Mouse (Mus musculus) hindbrain, embryonic 14.5 days (tissue): ENCODE measurements around the gene Olfr1413. TPM values are rescaled to one million over a fixed set of nuclear protein-coding genes. Genes with fewer than 3 reads are reported as not detected.
A peak's percentile ranks its signal among the peaks of the same experiment; 100 is the strongest.

Source experiments
- ATAC-seq: fragments of 200-750 bp; cut with Nextera tagmentation; 2 replicates; pipeline ENCODE4 v1.8.0; 2017; ENCODE audit warnings: moderate number of reproducible peaks, mild to moderate bottlenecking, moderate TSS enrichment, moderate library complexity; ENCODE audit not compliant: low FRiP score
- DNase-seq: peaks from one replicate; pipeline ENCODE4 v3.0.0-alpha.2; 2015; ENCODE audit warnings: low spot score
- H3K27ac ChIP-seq: fragments of 300-500 bp; sonication (generic); 2 replicates; pipeline ENCODE4 v1.5.1; 2014; ENCODE audit warnings: mild to moderate bottlenecking, moderate library complexity
- H3K27me3 ChIP-seq: fragments of 300-500 bp; sonication (generic); 2 replicates; pipeline ENCODE4 v1.6.1; 2014; ENCODE audit warnings: mild to moderate bottlenecking, low read length, mixed read lengths; ENCODE audit not compliant: control insufficient read depth, insufficient read depth
- H3K36me3 ChIP-seq: fragments of 300-500 bp; sonication (generic); replicated peaks from 2 replicates; pipeline ENCODE4 v1.6.1; 2014; ENCODE audit not compliant: control insufficient read depth, insufficient read depth
- H3K4me1 ChIP-seq: fragments of 300-500 bp; sonication (generic); replicated peaks from 2 replicates; pipeline ENCODE4 v1.6.1; 2014; ENCODE audit warnings: antibody characterized with exemption, low read length, mixed read lengths; ENCODE audit not compliant: control insufficient read depth, insufficient read depth
- H3K4me2 ChIP-seq: fragments of 300-500 bp; sonication (generic); replicated peaks from 2 replicates; pipeline ENCODE4 v1.6.1; 2014; ENCODE audit warnings: mild to moderate bottlenecking, moderate library complexity
- H3K4me3 ChIP-seq: fragments of 300-500 bp; sonication (generic); replicated peaks from 2 replicates; pipeline ENCODE4 v1.5.1; 2014; ENCODE audit warnings: mild to moderate bottlenecking, low read length
- H3K9ac ChIP-seq: fragments of 300-500 bp; sonication (generic); 2 replicates; pipeline ENCODE4 v1.6.1; 2014
- H3K9me3 ChIP-seq: fragments of 300-500 bp; sonication (generic); 2 replicates; pipeline ENCODE4 v1.6.1; 2016; ENCODE audit warnings: low read length; ENCODE audit not compliant: control insufficient read depth
- WGBS: fragments of 180-500 bp; shearing (Covaris S2); extraction: QIAGEN DNeasy Blood & Tissue Kit; methylation state at CpG from one replicate; pipeline ENCODE4 v1.1.7; 2014; 5-methylcytosine and 5-hydroxymethylcytosine counted together
- polyA plus RNA-seq: library from polyadenylated mRNA; unstranded; fragments of >200 nt; fragmentation: Nextera tagmentation; extraction: Ambion mirVana; gene quantifications from 2 replicates; pipeline ENCODE4 v1.2.1, GENCODE M21; 2014

Olfr1413 gene
- not detected in 2 replicates for polyA plus RNA-seq

DNA sequence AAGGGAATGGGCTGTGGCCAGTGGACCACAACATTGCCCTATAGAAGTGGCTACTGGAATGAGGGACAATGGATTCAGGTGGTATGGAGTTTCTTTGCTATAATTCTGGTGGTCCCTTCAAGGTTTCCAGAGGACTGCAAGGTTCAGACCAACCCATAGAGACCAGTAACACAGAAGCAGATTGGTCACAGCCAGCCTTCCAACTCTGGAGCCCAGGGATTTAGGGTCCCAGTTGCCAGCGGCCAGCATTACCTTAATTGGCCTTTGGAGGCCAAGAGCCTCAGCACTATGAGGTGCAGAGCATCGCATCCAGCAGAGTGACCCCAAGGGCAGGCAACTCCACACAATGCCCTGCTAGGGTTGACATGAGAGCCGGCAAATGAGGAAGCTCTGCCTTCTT is at the start of gene Olfr1413:
Gene Olfr1413 (plus strand): TSS at position 301 of the 400 bp plus-strand sequence.
- Histone ChIP-seq H3K27me3 (no peaks in the 10 kb centered on the region), H3K9me3 (no peaks in the 10 kb centered on the region), H3K27ac (no peak within 1 kb of the TSS), H3K4me1 (no peaks in the 10 kb centered on the region), H3K4me2 (no peak within 1 kb of the TSS), H3K4me3 (no peak within 1 kb of the TSS), H3K9ac (no peak within 1 kb of the TSS), H3K36me3 (no peaks in the 10 kb centered on the region)
- ATAC-seq: no peak
- DNase-seq: no peak
- 95% methylated on average over 3 of the region's 3 CpGs for WGBS

DNA sequence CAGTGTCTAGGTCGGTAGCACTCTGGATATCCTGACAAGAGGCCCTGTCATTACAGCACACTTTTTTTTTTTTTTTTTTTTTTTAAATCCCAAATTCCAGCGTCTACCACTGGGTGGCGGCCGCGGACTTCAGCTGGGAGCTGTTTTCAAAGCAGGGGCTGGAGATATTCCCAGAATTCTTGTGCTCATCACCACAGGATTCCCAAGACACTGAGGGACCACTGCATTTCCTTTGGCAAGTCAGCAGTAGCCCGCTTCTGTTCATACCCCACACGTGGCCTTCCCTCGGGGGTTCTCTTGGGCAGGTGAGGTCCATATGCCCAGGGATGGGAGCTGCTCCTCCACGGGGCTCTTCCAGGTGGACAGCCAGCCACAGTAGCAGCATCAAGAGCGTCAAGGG is 49.7 kb upstream of the Olfr1413 start:
- Histone ChIP-seq H3K9ac (no peak overlapping the region), H3K4me3 (no peak overlapping the region), H3K27me3 (no peaks in the 10 kb centered on the region), H3K27ac (no peak overlapping the region), H3K4me2 (peak overlapping the region; percentile 32), H3K4me1 (no peaks in the 10 kb centered on the region), H3K9me3 (no peaks in the 10 kb centered on the region), H3K36me3 (no peaks in the 10 kb centered on the region)
- ATAC-seq (peak; percentile 40; the same call in 1 of the 2 replicates), DNase-seq (peak; percentile 80)
- 16% methylated on average over 10 of the region's 10 CpGs for WGBS

DNA sequence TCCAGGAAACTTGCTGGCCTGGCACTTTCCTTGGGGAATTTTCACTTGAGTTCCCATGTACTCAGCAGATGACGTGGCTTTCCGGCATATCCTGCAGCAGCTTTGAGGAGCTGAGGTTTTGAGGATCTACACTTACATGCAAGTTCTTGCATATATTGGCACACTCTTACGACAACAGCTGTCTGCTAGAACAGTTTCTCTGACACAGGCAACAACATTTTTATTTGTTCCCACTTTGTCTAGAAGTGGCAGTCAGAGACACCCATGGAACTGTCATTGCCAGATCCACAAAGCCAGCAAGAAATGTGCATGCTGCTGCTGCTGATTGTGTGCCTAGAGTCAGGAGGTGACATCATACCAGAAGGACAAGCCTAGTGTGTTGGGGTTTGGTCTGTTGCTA is 47.4 kb upstream of the Olfr1413 start:
- Histone ChIP-seq H3K27me3 (no peaks in the 10 kb centered on the region), H3K27ac (no peak overlapping the region), H3K36me3 (no peaks in the 10 kb centered on the region), H3K4me2 (no peak overlapping the region), H3K9ac (no peak overlapping the region), H3K4me3 (no peak overlapping the region), H3K4me1 (no peaks in the 10 kb centered on the region), H3K9me3 (no peaks in the 10 kb centered on the region)
- no peak for DNase-seq
- 81% methylated on average over 3 of the region's 3 CpGs for whole genome bisulfite sequencing
- no peak for ATAC-seq

DNA sequence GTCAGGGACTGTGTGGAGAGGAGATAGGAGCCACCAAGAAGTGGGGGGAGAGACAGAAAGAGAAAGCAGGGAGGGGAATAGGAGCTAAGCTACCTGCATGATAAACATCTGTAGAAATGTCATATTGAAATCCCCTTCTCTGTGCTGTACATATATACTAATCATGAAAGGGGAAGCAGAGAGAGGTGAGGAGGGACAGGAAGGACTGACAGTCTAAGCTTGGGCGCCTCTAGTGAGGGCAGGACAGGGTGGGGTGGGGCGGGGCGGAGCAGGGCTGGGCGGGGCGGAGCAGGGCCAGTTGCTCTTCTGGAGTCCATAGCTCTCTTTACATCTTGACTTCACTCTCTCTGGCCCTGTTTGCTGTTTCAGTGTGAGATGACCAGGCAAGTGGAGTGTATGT is 34.1 kb upstream of the Olfr1413 start:
- Histone ChIP-seq H3K4me1 (no peaks in the 10 kb centered on the region), H3K4me3 (no peak overlapping the region), H3K4me2 (no peak overlapping the region), H3K9me3 (no peaks in the 10 kb centered on the region), H3K36me3 (no peaks in the 10 kb centered on the region), H3K27ac (no peak overlapping the region), H3K9ac (no peak overlapping the region), H3K27me3 (no peaks in the 10 kb centered on the region)
- DNase-seq (no peak), ATAC-seq (no peak)
- 52% methylated on average over 5 of the region's 5 CpGs for WGBS

DNA sequence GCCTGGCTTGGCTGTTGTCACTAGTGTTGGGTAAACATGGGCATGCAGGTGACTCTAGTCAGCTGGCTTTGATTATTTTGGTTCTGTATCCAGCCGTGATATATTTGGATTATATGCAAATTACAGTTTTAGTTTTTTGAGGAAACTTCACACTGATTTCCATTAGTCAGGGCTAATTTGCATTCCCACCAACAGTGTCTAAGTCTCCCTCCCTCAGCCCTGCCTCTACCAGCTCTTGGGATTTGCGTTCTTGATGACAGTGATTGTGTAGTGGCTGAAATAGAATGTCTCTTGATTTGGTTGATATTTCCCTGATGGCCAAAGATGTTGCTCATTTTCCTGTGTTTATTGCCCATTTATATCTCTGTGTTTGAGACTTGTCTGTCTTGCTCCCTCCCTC is 32.1 kb upstream of the Olfr1413 start:
- no peak for ATAC-seq
- H3K4me2 ChIP-seq: no peak overlapping the region
- H3K27ac ChIP-seq: no peak overlapping the region
- 41% methylated on average over 2 of the region's 2 CpGs for WGBS
- no peaks in the 10 kb centered on the region for H3K9me3 ChIP-seq
- H3K27me3 ChIP-seq: no peaks in the 10 kb centered on the region
- no peak overlapping the region for H3K9ac ChIP-seq
- H3K4me1 ChIP-seq: no peaks in the 10 kb centered on the region
- H3K36me3 ChIP-seq: no peaks in the 10 kb centered on the region
- no peak for DNase-seq
- no peak overlapping the region for H3K4me3 ChIP-seq

DNA sequence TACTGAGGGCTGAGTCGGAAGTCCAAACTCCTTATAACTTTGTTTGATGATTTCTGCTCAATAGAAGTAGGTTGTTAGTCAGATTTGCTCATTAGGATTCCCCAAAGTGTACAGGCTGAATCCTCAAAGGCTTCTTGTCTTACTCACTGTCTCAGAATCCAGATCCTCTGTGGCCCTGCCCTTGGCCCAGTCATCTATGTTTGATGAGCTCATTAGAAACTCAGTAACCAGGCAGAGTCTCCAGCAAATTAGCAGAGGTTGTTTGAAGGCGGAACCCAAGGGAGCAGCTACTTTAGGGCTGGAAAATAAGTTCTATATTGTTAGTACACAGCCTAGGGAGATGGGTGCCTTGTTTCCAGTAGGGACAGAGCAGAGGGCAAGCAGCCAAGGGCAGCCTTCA is 25.2 kb upstream of the Olfr1413 start:
- Histone ChIP-seq H3K4me3 (no peak overlapping the region), H3K9me3 (no peaks in the 10 kb centered on the region), H3K36me3 (no peaks in the 10 kb centered on the region), H3K27me3 (no peaks in the 10 kb centered on the region), H3K9ac (no peak overlapping the region), H3K27ac (no peak overlapping the region), H3K4me1 (no peaks in the 10 kb centered on the region), H3K4me2 (no peak overlapping the region)
- DNase-seq: no peak
- no peak for ATAC-seq
- 84% methylated on average over 2 of the region's 2 CpGs for WGBS

DNA sequence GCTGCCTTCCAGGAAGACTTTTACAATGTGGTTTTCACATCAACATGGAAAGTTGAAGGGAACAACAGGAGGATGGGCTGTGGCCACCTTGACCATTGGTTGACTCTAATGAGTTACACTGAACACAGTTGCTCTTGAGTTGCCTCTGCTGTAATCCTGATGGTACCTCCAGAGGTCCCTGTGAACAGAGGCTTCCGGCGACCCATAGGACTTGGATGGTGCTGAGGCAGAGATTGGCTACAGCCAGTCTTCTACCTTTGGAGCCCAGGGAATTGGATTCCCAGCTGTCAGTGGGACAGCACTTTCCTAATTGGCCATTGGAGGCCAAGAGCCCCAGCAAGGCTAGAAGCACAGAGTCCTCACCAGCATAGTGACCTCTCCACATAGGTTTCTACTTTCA is 14.4 kb downstream of the Olfr1413 start, which contains the start of gene Olfr1412:
Gene Olfr1412 (plus strand): TSS at position 301 of the 400 bp plus-strand sequence.
- ATAC-seq: no peak
- 88% methylated on average over 2 of the region's 2 CpGs for WGBS

DNA sequence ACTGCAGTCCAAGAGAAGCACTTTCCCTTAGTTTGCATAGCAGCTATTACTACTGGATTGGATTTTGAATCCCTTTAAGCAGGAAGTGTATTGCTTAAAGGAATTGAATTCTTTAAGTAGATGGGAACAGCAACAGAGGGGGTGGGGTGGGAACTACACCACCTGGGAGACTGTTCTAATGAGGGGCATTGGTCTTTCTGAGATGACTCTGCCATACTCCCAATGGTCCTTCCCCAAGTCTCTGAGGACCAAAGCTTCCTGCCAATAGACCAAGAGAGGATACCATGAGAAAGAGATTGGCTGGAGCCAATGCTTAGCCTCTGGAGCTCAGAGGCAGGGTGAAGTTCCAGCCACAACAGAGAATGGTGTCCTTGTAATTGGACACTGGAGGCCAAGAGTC is 23.0 kb downstream of the Olfr1413 start, which contains the start of gene Olfr1411:
Gene Olfr1411 (plus strand): TSS at position 301 of the 400 bp plus-strand sequence.
- no peak for ATAC-seq
- no peak within 1 kb of the TSS for H3K4me2 ChIP-seq
- H3K36me3 ChIP-seq: no peaks in the 10 kb centered on the region
- no peak within 1 kb of the TSS for H3K9ac ChIP-seq
- no peak for DNase-seq
- no peaks in the 10 kb centered on the region for H3K4me1 ChIP-seq
- no peaks in the 10 kb centered on the region for H3K27me3 ChIP-seq
- no peak within 1 kb of the TSS for H3K4me3 ChIP-seq
- H3K27ac ChIP-seq: no peak within 1 kb of the TSS
- H3K9me3 ChIP-seq: no peaks in the 10 kb centered on the region

More for the DNA sequence above, 14.4 kb downstream of the Olfr1413 start, which contains the start of gene Olfr1412:
- Histone ChIP-seq H3K9me3 (0 out of 2 replicates have a peak, but pooled peaks cover 5% of the 10 kb centered on the region), H3K4me3 (no peak within 1 kb of the TSS), H3K4me2 (no peak within 1 kb of the TSS), H3K4me1 (no peaks in the 10 kb centered on the region), H3K27ac (no peak within 1 kb of the TSS), H3K9ac (no peak within 1 kb of the TSS), H3K27me3 (no peaks in the 10 kb centered on the region), H3K36me3 (no peaks in the 10 kb centered on the region)
- DNase-seq: no peak

DNA sequence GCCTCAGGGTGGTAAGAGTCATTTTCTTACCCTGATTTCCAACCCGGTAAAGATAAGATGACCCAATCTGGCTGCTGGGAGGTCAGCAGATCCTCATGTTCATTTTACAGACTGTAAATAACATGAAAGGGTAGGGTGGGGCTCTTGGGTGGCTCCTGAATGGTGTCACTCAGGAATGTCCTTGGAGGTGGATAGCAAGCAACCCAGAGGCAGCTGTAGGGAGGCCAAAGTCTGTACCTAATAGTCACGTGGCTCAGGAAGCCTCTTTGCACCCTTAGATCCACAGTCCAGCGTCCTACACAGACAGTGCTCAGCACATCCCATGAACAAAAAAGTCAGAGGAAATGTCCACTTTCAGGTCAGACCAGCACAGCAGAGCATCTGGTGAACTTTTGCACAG is 24.9 kb downstream of the Olfr1413 start:
- 88% methylated on average over 3 of the region's 3 CpGs for WGBS
- no peaks in the 10 kb centered on the region for H3K4me1 ChIP-seq
- no peaks in the 10 kb centered on the region for H3K27me3 ChIP-seq
- H3K27ac ChIP-seq: no peak overlapping the region
- ATAC-seq (no peak), DNase-seq (no peak)
- no peaks in the 10 kb centered on the region for H3K36me3 ChIP-seq
- H3K4me2 ChIP-seq: no peak overlapping the region
- H3K9me3 ChIP-seq: no peaks in the 10 kb centered on the region
- no peak overlapping the region for H3K9ac ChIP-seq
- no peak overlapping the region for H3K4me3 ChIP-seq

DNA sequence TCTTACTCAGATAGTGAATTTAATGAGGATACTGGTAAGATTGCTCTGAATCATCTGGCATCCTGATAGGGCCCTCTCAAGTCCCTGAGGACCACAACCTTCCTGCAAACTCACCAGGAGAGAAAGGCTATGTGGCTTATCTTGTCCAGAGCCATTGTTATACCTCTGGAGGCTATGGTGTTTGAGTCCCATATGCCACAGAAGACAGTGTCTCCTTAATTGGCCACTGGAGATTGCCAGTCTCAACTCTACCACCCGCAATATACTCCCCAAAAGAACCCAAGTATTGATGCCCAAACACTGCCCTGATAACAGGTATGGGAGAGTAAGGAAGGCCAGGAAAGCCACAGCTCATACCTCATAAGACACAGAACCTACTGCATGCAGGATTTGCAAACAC is 34.4 kb downstream of the Olfr1413 start, which contains the start of gene Olfr1410:
Gene Olfr1410 (plus strand): TSS at position 301 of the 400 bp plus-strand sequence.
- no peaks in the 10 kb centered on the region for H3K36me3 ChIP-seq
- DNase-seq: no peak
- no peaks in the 10 kb centered on the region for H3K4me1 ChIP-seq
- WGBS: 91% methylated on average over 1 of the region's 1 CpGs
- no peak within 1 kb of the TSS for H3K4me3 ChIP-seq
- H3K9ac ChIP-seq: no peak within 1 kb of the TSS
- no peaks in the 10 kb centered on the region for H3K27me3 ChIP-seq
- no peak within 1 kb of the TSS for H3K4me2 ChIP-seq
- no peak within 1 kb of the TSS for H3K27ac ChIP-seq
- ATAC-seq: no peak
- no peaks in the 10 kb centered on the region for H3K9me3 ChIP-seq
